Mouse (Mus musculus) G1E (cell line): ENCODE data around the gene Clec18a.

ENCODE experiments used
- CTCF ChIP-seq: IDR thresholded peaks from 2 replicates; pipeline ENCODE4 v1.5.1; 2012; ENCODE audit warnings: low read depth, low read length, inconsistent platforms, mixed read lengths
- GATA1 ChIP-seq: IDR thresholded peaks from 2 replicates; pipeline ENCODE4 v1.6.1; 2012; ENCODE audit warnings: borderline replicate concordance, low read length, inconsistent platforms, mixed read lengths
- GATA2 ChIP-seq: IDR thresholded peaks from 2 replicates; pipeline ENCODE4 v1.6.1; 2012; ENCODE audit warnings: low read depth, low read length, inconsistent platforms, borderline replicate concordance
- POLR2AphosphoS5 ChIP-seq: IDR thresholded peaks from 2 replicates; pipeline ENCODE4 v1.6.1; 2012; ENCODE audit warnings: low read depth, low read length, inconsistent platforms; ENCODE audit not compliant: insufficient replicate concordance

GRCm38 (mm10) chr8:111029589-111029988 lies 62.6 kb downstream of the Clec18a start:
- TF ChIP-seq CTCF (no peak), GATA1 (no peak), GATA2 (no peak), POLR2AphosphoS5 (no peak)
